Mouse (Mus musculus) liver, embryonic 12.5 days (tissue): Measurements from ENCODE around the gene Smco4. TPM values are rescaled to one million over a fixed set of nuclear protein-coding genes. Genes with fewer than 3 reads are reported as not detected.

Source experiments
- ATAC-seq: fragments of 200-750 bp; cut with Nextera tagmentation; 2 replicates; pipeline ENCODE4 v1.8.0; 2017; ENCODE audit warnings: moderate number of reproducible peaks, mild to moderate bottlenecking, moderate library complexity
- H3K27ac ChIP-seq: fragments of 300-500 bp; sonication (generic); 2 replicates; pipeline ENCODE4 v1.5.1; 2016; ENCODE audit warnings: mild to moderate bottlenecking
- H3K27me3 ChIP-seq: fragments of 300-500 bp; sonication (generic); replicated peaks from 2 replicates; pipeline ENCODE4 v1.6.1; 2016; ENCODE audit warnings: mild to moderate bottlenecking, moderate library complexity
- H3K36me3 ChIP-seq: fragments of 300-500 bp; sonication (generic); 2 replicates; pipeline ENCODE4 v1.6.1; 2016; ENCODE audit warnings: mild to moderate bottlenecking, moderate library complexity
- H3K4me1 ChIP-seq: fragments of 300-500 bp; sonication (generic); 2 replicates; pipeline ENCODE4 v1.6.1; 2016
- H3K4me2 ChIP-seq: fragments of 300-500 bp; sonication (generic); 2 replicates; pipeline ENCODE4 v1.6.1; 2016; ENCODE audit warnings: mild to moderate bottlenecking, moderate library complexity
- H3K4me3 ChIP-seq: fragments of 300-500 bp; sonication (generic); 2 replicates; pipeline ENCODE4 v1.5.1; 2016; ENCODE audit warnings: mild to moderate bottlenecking, moderate library complexity
- H3K9ac ChIP-seq: fragments of 300-500 bp; sonication (generic); 2 replicates; pipeline ENCODE4 v1.6.1; 2016; ENCODE audit warnings: mild to moderate bottlenecking, moderate library complexity
- H3K9me3 ChIP-seq: fragments of 300-500 bp; sonication (generic); replicated peaks from 2 replicates; pipeline ENCODE4 v1.6.1; 2016; ENCODE audit warnings: mild to moderate bottlenecking, moderate library complexity
- WGBS: fragments of 180-500 bp; shearing (Covaris S2); methylation state at CpG from one replicate; pipeline ENCODE4 v1.1.7; 2016; ENCODE audit not compliant: insufficient replicate concordance; 5-methylcytosine and 5-hydroxymethylcytosine counted together
- polyA plus RNA-seq: library from polyadenylated mRNA; unstranded; fragments of >200 nt; fragmentation: Nextera tagmentation; extraction: Ambion mirVana; gene quantifications from 2 replicates; pipeline ENCODE4 v1.2.1, GENCODE M21; 2016

Smco4 gene
- polyA plus RNA-seq, 1 experiment from 2014 or later, result 1.6 TPM

DNA sequence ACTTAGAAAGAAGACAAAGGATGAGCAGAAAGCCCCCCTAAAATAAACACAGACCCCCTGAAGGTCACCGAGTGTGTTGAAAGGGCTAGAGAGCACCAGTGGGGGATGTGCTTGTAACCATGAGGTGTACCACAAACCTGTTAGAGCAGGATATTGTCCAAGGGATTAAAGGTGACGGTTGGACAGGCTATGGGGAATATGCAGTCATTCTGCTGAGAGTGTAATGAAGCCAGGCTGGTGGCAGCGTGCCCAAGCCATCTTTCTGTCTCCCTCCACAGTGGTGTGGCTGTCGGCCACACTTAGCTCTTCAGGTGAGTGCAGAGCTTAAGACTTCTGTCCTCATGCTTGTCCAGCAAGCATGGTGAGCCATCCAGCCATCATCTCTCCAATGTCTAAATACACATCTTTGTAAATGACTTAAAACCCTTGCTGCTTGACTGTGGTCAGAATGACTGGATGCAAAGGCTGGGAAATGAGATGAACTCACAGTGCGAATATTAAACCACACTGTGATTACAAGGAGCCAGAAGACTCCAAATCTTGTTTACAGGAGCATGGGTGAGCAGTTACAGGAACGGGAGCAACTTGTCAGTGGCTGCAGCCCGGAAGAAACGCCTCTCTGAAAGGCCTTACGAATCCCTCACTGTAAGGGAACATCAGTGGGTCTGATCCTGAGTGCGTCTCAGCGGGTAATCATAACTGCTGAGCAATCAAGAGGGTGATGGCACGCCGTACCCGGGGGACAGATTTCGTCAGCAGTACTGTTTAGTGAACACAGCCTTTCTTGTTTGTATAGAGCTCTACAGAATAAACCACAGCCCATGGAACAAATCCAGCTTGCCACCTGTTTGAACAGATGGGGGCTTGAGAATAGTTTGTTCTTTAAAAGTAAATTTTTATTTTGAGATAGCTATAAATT, 59.0 kb downstream of the Smco4 start:
- Histone ChIP-seq H3K9ac (no peak overlapping the region), H3K27ac (no peak overlapping the region), H3K9me3 (no peaks in the 10 kb centered on the region), H3K4me3 (no peak overlapping the region), H3K27me3 (no peaks in the 10 kb centered on the region), H3K4me1 (no peaks in the 10 kb centered on the region), H3K36me3 (peaks cover 3% of the 10 kb centered on the region; the same call in 1 of the 2 replicates), H3K4me2 (no peak overlapping the region)
- ATAC-seq, result no peak
- WGBS, result 62% methylated on average over 15 of the region's 15 CpGs

DNA sequence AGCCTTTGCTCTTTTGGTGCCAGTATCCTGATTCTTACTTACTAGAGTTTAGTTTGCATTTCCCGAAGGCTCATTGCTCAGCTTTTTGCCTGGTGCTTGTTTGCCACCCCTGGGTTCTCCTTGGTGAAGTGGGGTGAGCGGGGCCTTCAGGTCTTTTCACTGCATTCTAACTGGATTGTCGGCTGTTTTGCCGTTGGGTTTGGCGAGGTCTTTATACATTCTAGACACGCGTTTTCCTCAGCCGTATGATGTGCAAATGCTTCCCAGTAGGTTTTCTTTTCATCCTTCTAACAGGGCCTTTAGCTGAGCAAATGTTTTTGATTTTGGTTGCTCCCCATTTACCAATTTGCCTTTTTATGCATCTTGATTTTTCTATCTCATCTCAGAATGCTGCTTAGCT, 60.1 kb downstream of the Smco4 start:
- Histone ChIP-seq H3K9me3 (no peaks in the 10 kb centered on the region), H3K27ac (no peak overlapping the region), H3K9ac (no peak overlapping the region), H3K4me2 (no peak overlapping the region), H3K4me3 (no peak overlapping the region), H3K36me3 (peaks cover 3% of the 10 kb centered on the region; the same call in 1 of the 2 replicates), H3K4me1 (no peaks in the 10 kb centered on the region), H3K27me3 (no peaks in the 10 kb centered on the region)
- WGBS, result 74% methylated on average over 8 of the region's 8 CpGs
- no peak for ATAC-seq

DNA sequence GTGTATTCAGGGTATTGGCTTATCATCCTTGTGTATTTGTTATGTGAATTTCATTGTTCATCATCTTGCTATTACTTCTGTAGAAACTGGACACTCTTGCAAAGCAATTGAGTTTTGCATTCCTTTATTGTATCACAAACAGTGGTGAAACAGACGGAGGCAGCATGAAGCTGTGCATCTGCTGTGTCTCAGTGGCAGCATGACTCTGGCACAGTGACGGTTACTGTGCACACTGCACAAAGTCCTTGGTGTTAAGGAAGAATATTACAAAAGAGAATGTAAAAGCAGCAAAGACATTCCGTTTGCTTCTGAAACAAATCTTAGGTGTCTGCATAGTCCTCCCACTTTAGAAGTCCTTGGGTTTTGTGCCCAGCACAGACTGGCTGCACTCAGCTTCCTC, 67.2 kb downstream of the Smco4 start:
- Histone ChIP-seq H3K27me3 (no peaks in the 10 kb centered on the region), H3K36me3 (no peaks in the 10 kb centered on the region), H3K4me2 (no peak overlapping the region), H3K4me1 (no peaks in the 10 kb centered on the region), H3K4me3 (no peak overlapping the region), H3K27ac (no peak overlapping the region), H3K9me3 (no peaks in the 10 kb centered on the region), H3K9ac (no peak overlapping the region)
- WGBS, result 73% methylated on average over 3 of the region's 3 CpGs
- ATAC-seq, result no peak

DNA sequence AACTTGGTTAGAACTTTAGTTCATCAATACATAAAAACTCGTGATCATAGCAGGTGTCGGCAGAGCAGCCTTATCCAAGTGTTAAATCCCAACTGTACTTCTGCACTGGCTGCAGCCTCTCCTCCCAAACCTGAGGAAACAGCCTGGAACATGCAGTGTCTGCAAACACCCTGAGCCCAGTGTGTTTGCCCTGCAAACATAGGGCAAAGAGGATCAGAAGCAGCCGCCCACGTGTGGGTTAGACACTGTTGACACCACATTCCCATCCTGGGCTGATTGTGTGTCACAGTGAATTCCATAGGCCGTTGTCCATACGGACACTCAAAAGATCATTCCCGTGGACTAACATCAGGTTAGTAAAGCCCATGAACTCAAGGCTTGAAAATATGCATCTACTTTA, 69.1 kb downstream of the Smco4 start:
- H3K27ac ChIP-seq, result no peak overlapping the region
- H3K27me3 ChIP-seq, result no peaks in the 10 kb centered on the region
- no peak overlapping the region for H3K4me3 ChIP-seq
- ATAC-seq, result peak; percentile 70
- H3K9me3 ChIP-seq, result no peaks in the 10 kb centered on the region
- no peaks in the 10 kb centered on the region for H3K4me1 ChIP-seq
- WGBS, result 66% methylated on average over 7 of the region's 7 CpGs
- no peaks in the 10 kb centered on the region for H3K36me3 ChIP-seq
- H3K9ac ChIP-seq, result no peak overlapping the region
- H3K4me2 ChIP-seq, result no peak overlapping the region

DNA sequence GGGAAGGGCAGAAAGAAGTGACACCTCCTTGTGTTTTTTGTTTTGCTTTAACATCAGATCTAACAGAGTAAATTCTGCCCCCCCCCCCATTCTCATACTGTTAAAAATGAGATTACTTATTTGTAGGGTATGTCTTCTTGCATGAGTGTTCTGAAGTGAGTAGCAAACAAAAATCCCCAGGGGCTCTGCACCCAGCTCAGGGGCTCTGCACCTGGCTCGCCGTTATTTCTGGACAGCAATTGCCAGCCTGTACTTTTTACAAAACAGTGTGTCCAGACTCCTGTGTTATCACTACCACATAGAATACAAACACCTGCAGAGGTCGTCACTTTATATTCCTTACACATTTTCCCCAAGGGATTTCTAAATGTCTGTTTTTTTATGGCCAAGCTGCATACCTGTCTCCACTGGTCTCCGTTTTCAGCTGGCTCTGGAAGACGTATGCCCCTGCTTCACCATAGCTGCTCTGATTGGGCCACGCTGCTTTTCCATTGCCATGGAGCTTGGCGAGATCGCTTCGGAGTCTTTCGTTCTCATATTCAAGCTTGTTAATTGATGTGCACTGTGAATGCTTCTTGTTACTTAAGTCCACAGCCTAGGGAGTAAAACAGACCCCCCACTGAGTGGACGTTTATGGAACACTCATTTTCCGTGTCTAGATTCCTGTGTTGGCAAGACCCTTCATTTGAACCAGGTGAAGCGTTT, 81.7 kb downstream of the Smco4 start:
- Histone ChIP-seq H3K27me3 (no peaks in the 10 kb centered on the region), H3K4me1 (no peaks in the 10 kb centered on the region), H3K4me2 (no peak overlapping the region), H3K36me3 (no peaks in the 10 kb centered on the region), H3K4me3 (no peak overlapping the region), H3K27ac (no peak overlapping the region), H3K9ac (no peak overlapping the region), H3K9me3 (no peaks in the 10 kb centered on the region)
- WGBS, result 74% methylated on average over 13 of the region's 13 CpGs
- ATAC-seq, result no peak

DNA sequence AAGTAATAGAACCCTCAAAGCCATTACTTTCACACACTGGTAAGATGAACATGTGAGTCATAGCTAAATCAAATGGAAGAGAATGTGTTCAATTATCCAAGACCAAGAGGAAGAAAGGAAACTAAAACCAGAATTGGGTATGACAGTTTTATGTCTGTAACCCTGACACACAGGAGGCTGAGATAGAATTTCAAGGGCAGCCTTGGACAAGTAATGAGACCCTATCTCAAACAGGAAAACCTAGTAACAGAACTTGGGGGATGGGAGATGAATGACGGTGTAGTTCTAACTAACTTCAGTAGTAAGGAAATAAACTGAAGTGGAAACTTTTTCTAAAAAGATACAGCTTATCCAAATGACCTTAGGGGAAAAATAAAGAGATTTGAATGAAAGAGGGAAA, 85.2 kb downstream of the Smco4 start:
- Histone ChIP-seq H3K9ac (no peak overlapping the region), H3K4me3 (no peak overlapping the region), H3K27me3 (no peaks in the 10 kb centered on the region), H3K27ac (no peak overlapping the region), H3K36me3 (no peaks in the 10 kb centered on the region), H3K9me3 (no peaks in the 10 kb centered on the region), H3K4me1 (no peaks in the 10 kb centered on the region), H3K4me2 (no peak overlapping the region)
- WGBS, result 17% methylated on average over 1 of the region's 1 CpGs
- ATAC-seq, result no peak

DNA sequence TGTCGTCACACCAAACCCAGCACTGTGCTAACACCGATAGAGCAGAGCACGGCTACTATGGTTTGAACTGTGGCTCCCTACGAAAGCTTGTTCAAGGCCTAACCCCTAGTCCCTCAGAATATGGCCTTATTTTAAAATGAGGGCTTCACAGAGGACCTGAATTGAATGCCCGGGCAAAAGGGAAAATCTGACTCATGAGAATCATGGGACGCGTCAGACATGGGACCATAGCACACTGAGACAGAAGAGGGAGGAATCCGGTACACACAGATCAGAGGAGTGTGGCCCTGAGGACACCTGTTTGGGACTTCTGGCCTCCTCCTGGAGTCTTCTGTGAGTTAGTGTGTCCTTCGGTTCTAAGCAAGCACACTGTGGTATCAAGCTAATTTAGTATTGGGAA, 85.7 kb downstream of the Smco4 start:
- no peaks in the 10 kb centered on the region for H3K9me3 ChIP-seq
- H3K27ac ChIP-seq, result no peak overlapping the region
- H3K9ac ChIP-seq, result no peak overlapping the region
- ATAC-seq, result no peak
- H3K4me3 ChIP-seq, result no peak overlapping the region
- H3K4me1 ChIP-seq, result no peaks in the 10 kb centered on the region
- no peaks in the 10 kb centered on the region for H3K36me3 ChIP-seq
- H3K4me2 ChIP-seq, result no peak overlapping the region
- H3K27me3 ChIP-seq, result no peaks in the 10 kb centered on the region
- WGBS, result 79% methylated on average over 9 of the region's 9 CpGs

DNA sequence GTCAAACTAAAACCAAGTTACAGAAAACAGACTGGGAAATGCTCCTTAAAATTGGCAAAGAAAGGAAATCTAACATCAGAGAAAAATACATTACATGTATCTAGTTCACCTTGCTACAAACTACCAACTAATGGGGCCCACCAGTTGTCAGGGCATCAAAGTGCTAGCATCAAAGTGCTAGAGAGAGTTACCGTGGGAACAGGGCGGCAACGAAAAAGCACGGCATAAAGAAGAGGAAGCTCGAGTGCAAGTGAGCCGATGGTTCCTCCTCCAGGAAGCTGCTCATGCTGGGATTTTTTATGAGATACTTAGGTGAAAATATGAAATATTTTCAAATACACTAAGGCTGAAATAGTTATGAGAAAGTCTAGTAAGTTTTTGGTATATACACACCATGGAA, 86.9 kb downstream of the Smco4 start:
- H3K4me3 ChIP-seq, result no peak overlapping the region
- no peaks in the 10 kb centered on the region for H3K9me3 ChIP-seq
- H3K9ac ChIP-seq, result no peak overlapping the region
- no peak overlapping the region for H3K27ac ChIP-seq
- no peaks in the 10 kb centered on the region for H3K27me3 ChIP-seq
- H3K36me3 ChIP-seq, result no peaks in the 10 kb centered on the region
- WGBS, result 43% methylated on average over 6 of the region's 6 CpGs
- H3K4me2 ChIP-seq, result no peak overlapping the region
- no peak for ATAC-seq
- H3K4me1 ChIP-seq, result no peaks in the 10 kb centered on the region

DNA sequence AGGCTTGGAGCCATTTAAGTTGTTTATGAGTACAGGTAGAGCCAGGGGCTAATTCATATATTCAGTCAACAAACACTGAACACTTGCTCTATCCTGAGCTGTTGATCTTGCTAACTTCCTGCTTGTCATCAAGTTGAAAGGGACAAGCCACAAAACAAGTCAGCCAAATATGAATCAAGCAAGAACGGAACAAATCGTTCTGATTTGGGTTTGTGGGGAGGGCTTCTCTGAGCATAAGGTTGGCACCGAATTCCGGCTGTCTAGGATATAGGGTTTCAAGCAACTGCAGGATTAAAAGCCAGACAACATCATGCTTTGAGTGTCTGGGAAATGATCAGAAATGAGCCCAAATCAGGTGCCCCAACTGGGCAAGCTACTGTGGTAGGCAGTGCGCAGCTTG, 88.8 kb downstream of the Smco4 start:
- Histone ChIP-seq H3K9me3 (no peaks in the 10 kb centered on the region), H3K4me2 (no peak overlapping the region), H3K4me1 (no peaks in the 10 kb centered on the region), H3K4me3 (no peak overlapping the region), H3K27ac (no peak overlapping the region), H3K27me3 (no peaks in the 10 kb centered on the region), H3K36me3 (no peaks in the 10 kb centered on the region), H3K9ac (no peak overlapping the region)
- ATAC-seq, result no peak
- WGBS, result 86% methylated on average over 5 of the region's 5 CpGs

DNA sequence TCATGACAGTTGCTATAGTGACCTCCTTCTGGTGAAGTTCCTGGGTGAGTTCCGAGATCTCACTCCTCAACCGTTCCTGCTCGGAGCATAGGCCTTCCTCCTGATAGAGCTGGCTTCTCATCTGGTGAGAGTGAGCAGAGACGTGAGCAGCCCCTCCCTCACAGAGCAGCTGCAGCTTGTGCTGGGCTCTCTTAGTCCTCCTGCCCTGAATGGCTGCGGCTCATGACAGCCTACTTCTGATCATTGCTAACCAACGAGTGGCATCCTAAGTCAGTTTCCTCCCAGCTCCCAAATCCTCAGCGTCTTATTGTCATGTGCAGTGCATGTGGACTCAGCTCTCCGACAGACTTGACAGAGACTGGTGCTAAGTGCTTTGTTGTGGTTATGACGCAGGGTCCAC, 91.0 kb downstream of the Smco4 start:
- H3K9me3 ChIP-seq, result no peaks in the 10 kb centered on the region
- H3K27me3 ChIP-seq, result no peaks in the 10 kb centered on the region
- no peak overlapping the region for H3K4me3 ChIP-seq
- ATAC-seq, result no peak
- WGBS, result 66% methylated on average over 9 of the region's 9 CpGs
- no peak overlapping the region for H3K9ac ChIP-seq
- no peaks in the 10 kb centered on the region for H3K4me1 ChIP-seq
- no peak overlapping the region for H3K27ac ChIP-seq
- no peak overlapping the region for H3K4me2 ChIP-seq
- no peaks in the 10 kb centered on the region for H3K36me3 ChIP-seq

DNA sequence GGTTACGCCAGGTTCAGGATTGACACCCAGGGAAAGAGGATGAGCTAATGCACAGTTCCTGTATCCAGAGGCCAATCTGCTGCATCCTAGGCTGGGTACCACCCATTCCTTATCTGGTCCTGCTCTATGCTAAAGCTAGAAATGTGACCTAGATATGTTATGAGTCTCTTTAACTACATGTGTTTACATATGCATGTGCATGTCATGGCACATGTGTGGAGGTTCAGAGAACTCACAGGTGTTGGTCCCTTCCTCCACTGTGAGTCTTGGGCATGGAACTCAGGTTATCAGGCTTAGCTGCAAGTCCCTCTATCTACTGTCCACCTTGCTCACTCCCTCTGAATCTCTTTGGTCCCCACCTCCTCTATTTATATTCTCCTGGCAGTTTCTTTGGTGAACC, 92.7 kb downstream of the Smco4 start:
- no peak overlapping the region for H3K27ac ChIP-seq
- 50% methylated on average over 1 of the region's 1 CpGs for WGBS
- H3K9ac ChIP-seq, result no peak overlapping the region
- H3K4me2 ChIP-seq, result no peak overlapping the region
- no peaks in the 10 kb centered on the region for H3K9me3 ChIP-seq
- no peaks in the 10 kb centered on the region for H3K27me3 ChIP-seq
- ATAC-seq, result no peak
- H3K36me3 ChIP-seq, result no peaks in the 10 kb centered on the region
- no peak overlapping the region for H3K4me3 ChIP-seq
- H3K4me1 ChIP-seq, result no peaks in the 10 kb centered on the region

DNA sequence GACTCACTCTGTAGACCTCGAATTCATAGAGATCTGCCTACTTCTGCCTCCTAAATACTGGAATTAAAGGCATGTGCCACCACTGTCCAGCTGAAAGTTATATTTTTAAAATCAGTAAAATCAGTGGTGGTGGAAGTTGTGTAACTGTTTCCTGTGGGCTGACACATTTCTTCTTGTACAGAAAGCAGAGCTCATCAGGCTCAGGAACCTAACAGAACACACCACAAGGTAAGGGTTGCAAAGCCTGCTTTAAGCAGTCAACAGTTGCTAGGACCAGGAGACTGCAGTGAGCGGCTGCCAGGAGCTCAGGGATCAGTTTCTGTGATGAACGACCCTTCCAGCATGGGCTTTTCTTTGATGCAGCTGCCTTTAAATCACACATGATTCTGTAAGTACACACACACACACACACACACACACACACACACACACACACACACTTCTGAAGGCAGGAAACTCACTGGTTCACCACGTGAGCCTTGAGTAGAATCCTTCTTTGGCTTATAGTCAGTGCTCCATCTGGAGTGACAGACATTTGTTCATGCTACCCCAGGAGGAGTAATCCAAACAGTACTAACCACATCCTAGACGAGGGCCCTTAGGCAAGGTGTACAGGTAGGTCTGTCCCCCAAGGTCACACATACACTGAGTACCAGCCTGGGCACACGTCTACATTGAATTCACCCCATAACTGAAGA, 94.1 kb downstream of the Smco4 start:
- Histone ChIP-seq H3K27ac (no peak overlapping the region), H3K9ac (no peak overlapping the region), H3K4me2 (no peak overlapping the region), H3K4me3 (no peak overlapping the region), H3K4me1 (no peaks in the 10 kb centered on the region), H3K27me3 (no peaks in the 10 kb centered on the region), H3K36me3 (no peaks in the 10 kb centered on the region), H3K9me3 (no peaks in the 10 kb centered on the region)
- ATAC-seq, result no peak
- WGBS, result 52% methylated on average over 6 of the region's 6 CpGs
